Mouse (Mus musculus) bone marrow macrophage, adult 2 months (primary cell): ENCODE data around the gene Ezh1.

Source experiments
- CTCF ChIP-seq: IDR thresholded peaks from 2 replicates; pipeline ENCODE4 v1.5.1; 2012; ENCODE audit warnings: low read depth, mild to moderate bottlenecking, low read length, moderate library complexity
- POLR2A ChIP-seq: IDR thresholded peaks from 2 replicates; pipeline ENCODE4 v1.6.1; 2012; ENCODE audit warnings: mild to moderate bottlenecking, low read depth, low read length, borderline replicate concordance

DNA sequence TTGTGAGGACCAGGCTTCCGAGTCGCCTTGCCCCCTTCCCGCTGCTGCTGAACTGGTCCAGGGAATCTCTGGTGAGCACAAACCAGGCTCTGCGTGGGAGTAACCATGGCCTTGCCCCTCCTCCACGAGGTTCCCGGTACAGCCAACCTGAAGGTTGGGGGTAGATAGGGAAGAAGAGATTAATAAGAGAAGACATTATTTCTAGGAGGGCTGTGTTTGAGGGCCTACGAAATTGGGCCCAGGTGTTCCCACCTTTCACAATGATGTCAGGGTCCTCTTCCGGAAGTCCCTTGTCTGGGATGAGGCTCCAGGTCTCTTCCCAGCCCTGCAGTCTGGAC lies 58.3 kb downstream of the Ezh1 start:
- TF ChIP-seq CTCF (no peak), POLR2A (no peak)
